Mouse (Mus musculus) WW6 (cell line): ENCODE measurements around the gene Gypa.

ENCODE experiments used
- DNase-seq: peaks from one replicate; pipeline ENCODE4 v3.0.0-alpha.2; 2013; ENCODE audit warnings: low read depth, low spot score

The Gypa gene

DNA sequence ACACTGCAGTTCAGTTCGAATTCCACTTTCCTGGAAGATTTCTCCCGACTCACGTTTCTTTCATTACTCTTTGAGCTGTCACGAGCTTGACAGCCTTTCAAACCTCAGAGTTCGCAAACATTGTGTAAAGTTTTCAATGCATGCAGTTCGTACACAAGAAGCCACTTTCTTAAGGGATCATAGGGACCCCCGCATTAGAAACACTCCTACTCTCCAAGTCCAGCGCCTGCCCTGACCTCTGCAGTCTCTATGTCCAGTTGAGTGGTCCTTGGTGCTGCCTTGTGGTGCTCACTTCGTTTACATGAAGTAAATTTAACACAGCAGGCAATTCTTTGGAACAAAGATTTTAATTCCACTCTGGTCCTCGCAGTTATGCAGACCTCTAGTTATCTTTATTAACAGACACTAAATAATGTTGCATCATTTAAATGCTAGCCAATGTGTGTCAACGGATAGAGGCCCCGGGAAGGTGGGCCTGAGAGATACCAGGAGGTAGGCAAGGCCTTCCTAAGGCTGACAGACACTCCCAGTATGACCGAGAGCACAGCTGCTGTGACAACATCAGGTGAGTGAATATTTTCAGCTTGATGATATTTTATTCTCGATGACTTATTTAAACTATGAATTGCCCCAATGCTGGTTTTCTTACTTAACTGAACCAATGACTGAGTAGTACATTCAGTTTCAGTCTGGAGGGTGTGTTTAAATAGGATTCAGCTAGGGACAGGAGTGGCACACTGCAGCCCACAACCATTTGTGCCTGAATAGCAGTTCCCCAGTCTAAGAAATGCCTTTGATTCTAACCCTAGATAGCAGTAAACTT, at the start of gene Gypa:
Gene Gypa, plus strand, starts transcription at position 259 of the 823 bp plus-strand sequence.
- no peak for DNase-seq

DNA sequence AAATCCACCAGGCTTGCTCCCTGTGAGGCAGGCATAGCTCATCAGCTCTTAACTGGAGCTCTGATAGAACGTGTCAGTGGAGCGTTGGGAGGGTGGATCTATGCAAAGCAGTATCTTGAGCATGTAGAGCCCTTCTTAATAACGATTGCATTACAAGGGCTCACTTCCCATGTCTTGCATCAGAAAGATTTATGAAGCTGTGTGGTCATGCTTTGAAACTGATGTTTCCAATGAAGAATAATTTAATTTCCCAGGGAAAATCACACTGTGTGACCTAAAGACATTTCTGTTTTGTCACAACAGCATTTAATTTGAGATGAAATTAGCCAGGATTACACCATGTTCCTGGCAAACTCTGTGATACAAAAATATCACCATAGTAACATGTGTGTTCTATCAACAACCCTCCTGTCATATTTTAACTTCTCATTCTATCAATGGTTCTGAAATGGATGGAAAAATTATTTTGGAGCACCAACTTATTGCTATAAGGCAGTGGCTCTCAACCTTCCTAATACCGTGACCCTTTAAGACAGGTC, 49.0 kb upstream of the Gypa start:
- no peak for DNase-seq

DNA sequence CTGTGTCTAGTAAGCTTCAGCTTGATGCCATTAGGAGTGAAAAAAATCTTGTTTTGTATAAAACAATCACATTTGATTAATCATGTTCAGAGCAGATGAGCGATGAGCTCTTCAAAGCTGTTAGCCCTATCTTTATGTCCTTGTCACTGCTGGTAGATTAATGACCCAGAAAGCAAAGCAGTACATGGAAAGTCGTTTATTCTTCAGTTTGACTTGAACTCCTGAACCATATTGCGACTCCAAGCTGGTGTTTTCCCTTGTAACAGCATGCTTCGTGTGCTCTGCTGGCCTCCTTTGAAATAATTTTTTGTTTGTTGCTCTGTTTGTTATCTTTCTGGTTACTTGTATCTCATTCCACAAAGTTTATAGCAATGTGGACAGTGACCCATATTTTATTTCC, 46.4 kb upstream of the Gypa start:
- DNase-seq = no peak

DNA sequence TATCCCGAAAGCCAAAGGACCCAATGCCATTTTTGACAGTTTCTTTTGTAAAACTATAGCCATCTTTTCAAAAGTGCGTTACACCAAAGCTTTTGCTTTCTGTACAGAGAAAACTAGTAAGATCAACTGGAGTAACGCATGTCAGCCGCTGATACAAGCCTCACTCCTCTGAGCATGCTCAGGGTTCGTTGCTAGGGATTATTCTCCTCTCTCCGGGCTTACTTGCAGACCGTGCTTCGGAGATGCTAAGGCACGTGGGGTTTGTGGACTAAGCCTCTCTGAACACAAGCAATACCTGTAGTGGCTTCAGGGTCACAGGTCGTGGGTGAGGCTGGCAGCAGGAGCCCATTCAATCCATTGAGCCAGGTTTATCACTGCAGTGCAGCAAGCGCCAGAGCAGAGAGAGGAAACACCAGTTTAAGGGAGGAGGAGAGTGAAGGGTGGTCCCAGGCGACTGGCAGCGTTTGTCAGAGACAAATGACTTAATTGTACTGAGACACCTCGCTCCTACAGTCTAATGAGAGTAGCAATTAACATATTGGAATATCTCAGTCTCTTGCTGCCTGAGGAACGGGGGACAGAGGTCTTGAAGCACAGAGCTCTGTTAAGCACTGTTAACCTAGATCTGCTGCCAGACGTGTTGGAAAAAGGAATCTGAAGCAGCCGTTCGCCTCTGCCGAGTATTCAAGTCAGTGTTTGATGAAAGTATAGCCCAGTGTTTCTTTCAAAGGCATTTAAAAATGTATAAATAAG, 41.5 kb upstream of the Gypa start:
- DNase-seq = no peak

DNA sequence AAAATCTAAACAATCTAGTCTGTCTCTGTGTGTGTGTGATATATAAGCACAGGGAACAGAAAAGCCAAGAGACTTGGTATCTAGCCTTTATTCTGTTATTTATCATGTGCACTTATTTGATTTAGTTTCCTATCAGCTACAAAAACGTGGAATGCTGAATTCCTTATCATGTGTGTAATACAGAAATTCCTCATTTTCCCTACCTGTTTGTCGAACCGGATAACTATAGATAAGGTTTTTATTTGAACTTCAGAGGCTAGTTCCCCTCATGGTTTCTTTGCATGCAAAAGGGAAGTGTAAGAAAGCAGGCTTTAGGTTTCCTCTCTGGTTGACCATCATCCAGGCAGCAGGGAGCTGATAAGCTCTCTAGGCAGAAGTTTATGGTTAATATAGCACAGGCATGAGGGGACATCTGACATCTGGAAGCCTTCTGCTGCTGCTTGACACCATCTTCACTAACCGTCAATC, 30.1 kb upstream of the Gypa start:
- no peak for DNase-seq

DNA sequence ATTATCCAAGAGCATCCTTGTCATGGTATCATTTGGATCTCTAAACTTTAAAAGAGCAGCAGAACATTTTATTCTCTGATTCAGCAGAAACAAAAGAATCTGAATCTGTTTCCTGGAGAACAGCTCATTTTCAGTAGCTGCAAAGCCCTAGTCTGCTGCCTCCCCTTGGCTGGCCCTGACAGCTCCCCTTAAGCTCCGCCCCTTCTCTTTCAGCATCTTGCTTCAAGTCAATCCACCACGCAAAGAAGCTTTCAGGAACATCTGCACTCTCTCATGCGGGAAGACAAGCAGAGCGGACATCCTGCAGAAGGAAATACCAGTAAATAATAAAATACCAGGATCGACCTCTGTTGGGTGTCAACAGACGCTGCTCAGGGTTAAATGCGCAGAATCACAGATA, 18.6 kb upstream of the Gypa start:
- DNase-seq = no peak

DNA sequence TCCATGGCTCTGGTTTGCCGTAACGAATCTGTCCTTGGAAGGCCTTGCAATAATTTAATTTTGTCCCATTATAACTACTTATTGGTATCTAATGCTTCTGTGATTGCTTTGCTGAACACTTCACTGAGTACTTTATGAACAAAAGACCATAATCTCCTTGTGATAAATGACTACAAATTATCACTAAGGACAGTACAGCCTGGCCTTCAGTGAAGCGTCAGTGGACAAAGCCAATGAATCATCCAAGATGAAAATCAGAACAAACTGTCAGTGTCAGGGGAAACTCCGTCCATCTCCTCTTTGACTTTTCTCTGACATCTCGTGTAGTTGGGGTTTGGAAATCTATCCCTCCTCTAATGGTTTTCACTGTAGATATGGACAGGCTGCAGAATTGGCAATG, 15.4 kb upstream of the Gypa start:
- DNase-seq = no peak

DNA sequence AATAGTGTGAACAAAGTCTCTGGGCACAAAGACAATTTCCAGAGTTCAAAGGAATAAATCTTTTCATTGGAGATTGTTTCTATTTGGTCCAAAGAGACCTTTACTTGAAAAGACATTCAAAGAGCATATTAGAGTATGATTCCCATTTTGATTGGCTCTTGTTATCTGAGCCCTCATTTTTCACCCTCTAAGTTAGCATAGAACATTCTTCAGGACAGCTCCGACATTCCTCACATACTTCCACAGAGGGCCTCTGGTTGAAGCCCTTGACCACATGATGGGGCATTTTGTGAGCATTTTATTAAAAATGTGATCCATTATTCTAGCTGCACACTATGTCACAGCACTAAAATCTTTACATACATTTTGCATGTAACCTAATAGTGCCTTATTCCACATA, 14.5 kb upstream of the Gypa start:
- DNase-seq = no peak

DNA sequence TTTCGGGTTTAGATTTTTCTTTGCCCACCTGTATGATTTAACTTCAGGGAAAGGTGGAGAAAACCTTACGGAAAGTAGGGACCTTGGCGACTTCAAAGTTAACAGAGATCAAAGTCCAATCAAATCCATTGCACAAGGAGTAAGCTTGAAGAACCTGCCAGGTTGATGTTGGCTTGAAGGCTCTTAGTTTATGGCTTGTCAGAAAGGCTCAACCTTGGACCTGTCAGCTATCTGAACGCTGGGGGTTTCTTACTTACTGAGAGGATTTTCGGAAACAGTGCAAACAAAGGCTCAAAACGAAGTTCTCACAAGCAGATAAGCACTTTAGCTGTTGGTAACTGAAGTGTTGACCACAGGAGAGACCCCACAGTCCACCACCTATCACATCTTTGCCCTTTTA, 11.4 kb upstream of the Gypa start:
- DNase-seq = no peak

DNA sequence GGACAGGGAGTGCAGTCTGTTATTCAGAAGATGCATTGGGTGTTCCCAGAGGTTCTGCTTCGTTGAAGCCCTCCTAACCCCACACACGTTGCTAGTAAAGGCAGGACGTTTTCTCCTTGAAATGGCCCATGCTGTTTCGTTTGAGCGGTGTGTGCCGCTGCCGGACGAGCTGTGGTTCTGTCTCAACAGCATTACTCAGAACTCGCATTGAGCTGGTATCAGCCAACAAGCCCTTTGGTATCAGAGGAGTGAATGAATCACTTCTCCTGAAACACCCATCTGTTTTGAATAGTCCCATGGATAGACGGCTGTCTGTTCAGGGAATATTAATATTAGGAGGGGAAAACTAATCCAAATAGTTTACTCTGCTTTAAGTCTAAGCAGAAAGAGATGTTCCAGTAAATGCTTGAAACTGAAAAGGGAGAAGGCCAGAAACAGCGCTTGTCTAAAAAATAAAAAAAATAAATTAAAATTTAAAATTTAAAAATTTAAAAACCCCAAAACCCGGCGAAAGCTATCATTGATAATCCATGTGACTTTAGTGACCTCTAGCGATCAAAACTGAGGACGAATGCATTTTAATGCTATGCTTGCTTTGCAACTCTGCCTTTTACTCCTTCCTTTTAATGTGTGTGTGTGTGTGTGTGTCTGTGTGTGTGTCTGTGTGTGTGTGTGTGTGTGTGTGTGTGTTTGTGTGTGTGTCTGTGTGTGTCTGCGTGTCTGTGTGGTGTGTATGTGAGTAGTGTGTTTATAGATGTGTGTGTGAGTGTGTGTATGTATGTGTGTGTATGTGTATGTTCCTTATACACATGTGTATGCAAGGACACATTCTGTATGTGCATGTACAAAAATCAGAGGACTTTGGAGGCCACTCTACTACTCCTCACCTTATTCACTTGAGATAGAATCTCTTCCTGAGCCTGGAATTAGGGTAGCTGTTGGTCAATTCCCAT, 10.5 kb upstream of the Gypa start:
- DNase-seq = no peak

DNA sequence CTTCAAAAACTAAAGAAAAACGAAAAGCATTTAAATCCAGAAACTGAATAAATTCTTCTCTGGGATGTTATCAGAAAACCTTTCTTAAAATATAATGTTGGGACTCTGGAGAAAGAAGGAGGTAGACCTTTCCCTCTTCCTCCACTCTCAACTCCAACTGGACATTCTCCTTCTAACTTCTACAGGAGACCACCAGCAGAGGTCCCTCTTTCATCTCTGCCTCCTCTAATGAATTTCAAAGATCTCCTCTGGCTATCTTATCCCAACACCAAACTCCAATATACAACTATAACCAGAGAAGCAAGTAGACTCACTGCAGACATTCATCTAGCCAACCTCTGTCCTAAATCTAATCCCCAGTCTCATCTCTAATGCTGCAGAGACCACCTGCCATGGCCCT, 2.0 kb upstream of the Gypa start:
- no peak for DNase-seq

DNA sequence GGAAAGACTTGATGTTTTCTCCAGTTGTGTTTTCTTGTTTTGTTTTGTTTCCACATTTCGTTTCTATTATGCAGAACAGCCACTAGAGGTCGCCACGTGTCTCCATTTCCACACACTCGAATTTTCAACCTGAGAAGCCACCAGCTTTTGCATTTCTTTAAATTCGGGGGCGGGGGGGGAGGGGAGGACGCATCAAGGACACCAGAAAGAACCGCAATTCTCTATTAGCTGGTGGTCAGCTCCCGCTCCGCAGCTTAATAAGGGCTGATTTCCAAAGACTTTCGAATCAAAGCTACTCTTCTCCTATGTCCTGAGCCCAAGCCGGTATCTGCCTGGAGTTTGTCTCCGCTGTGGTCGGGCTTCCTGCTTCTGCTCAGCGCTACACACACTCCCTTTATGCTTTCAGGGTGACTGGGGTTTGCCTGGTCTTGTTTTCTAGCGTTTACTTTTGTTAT, 567 bp upstream of the Gypa start:
- peak; percentile 56 for DNase-seq

DNA sequence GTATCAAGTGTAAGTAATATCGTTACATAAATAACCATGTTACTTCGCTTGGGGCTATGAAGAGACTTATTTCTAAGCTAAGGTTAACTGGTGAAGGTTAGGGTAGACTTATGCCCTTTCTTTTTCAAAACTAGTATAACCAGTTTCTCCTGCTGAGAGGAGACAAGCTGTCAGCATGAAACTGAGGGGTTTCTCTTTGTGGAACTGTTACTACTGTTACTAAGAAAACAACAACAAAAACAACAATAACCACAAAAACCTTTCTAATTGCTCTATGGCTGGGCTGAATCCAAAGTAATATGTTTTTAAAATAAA, 722 bp downstream of the Gypa start:
- DNase-seq = no peak

DNA sequence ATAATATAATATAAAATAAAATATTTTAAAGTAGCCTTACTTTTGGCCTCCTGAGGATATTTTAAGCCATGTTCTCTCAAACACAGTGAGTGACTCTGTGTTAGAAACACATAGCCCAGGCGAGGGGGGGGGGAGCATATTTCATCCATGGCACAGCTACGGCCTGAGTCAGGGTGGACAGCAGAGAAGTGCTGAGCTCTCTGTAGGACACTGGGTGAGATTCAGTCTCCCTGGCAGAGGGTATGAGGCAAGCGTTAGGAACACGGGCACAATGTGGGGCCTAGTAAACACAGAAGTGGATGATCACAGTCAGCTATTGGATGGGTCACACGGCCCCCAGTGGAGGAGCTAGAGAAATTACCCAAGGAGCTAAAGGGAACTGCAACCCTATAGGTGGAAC, 1.2 kb downstream of the Gypa start:
- DNase-seq = no peak

DNA sequence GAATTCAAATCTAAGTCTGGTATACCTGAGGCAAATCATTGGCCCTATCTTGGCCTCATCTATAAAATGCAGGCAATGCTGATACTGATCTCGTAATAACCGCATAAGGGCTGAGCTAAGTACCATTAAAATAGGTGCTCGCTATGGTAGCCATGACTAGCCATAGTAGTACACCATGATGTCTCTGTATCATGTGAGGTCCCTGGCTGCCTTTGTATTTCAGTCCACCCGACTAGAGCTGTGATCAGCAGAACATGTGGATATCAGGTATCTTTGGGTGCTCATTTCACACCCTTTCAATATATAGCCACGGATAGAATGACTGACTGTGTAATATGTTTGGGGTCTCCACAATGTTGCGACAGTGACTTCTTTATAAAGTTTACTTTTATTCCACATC, 1.9 kb downstream of the Gypa start:
- no peak for DNase-seq

DNA sequence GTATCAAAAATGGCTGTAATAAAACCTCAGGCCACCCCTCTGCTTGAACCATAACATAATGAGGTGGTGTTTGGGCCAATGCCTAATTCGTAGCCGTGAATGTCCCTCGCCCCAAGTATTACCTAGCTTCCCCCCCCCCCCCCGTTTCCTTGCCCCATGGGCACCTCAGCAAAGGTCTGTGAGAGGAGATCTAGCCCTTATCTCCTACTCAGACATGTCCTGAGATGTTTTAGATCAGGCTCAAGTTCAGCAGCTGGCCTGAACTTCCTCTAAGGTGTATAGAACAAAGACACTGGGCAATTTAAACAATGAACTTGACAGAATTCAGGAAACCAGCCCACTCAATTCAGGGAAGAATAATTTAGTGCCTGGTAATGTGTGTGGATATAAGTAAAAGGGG, 3.7 kb downstream of the Gypa start:
- no peak for DNase-seq

DNA sequence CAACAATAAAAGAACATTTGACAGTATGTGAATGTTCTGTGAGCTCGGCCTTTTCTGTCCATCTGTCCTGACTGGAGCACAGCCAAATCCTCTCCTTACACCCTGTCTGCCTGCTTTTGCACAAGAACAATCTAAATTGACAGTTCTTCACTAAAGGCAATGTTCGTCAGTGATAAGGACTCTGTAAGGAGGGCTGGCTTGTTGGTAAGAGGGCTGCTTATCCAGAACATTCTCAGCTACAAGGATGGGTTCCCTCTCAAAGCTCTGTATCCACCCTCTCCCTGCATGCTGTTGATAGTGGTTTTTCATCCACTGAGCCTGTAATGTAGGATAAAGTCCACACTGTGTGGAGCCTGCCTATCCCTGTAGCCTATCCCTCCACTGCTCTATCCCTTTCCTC, 6.7 kb downstream of the Gypa start:
- no peak for DNase-seq

DNA sequence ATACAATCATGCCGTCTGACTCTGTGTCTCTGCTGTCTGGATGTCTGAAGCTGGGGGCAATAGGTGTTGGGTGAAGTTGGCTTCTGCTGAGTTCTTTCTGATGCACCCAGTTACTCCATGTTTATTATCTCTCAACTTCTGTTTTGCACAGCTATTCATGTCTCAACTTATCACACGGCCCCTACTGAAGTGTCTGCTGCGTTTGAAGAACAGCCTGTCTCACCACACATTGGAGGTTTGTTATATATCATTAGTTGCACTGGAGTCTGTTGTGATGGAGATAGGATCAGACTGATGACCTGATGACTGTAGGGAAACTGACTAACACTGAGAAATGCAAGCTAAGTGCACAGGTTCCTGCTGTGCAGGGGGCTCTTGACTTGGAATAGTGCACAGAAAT, 7.2 kb downstream of the Gypa start:
- DNase-seq = no peak

DNA sequence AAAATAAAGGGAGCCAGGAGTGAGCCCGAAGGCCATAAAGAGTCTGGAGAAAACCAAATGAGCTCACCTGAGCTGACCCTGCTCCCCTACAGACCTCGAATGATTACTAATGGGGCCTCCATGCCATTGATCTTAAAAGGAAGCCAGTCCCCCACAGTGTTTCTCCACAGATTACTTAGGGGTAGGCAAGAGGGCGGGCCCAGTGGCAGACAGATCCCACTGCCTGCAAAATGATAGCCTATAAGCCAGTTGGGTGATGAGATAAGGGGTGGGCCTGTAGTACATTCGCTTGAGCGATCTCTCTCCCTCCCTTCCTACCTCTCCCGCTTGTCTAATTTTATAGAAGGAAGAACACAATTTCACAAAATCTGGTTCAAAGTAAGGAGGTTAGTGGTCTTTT, 7.7 kb downstream of the Gypa start:
- no peak for DNase-seq

DNA sequence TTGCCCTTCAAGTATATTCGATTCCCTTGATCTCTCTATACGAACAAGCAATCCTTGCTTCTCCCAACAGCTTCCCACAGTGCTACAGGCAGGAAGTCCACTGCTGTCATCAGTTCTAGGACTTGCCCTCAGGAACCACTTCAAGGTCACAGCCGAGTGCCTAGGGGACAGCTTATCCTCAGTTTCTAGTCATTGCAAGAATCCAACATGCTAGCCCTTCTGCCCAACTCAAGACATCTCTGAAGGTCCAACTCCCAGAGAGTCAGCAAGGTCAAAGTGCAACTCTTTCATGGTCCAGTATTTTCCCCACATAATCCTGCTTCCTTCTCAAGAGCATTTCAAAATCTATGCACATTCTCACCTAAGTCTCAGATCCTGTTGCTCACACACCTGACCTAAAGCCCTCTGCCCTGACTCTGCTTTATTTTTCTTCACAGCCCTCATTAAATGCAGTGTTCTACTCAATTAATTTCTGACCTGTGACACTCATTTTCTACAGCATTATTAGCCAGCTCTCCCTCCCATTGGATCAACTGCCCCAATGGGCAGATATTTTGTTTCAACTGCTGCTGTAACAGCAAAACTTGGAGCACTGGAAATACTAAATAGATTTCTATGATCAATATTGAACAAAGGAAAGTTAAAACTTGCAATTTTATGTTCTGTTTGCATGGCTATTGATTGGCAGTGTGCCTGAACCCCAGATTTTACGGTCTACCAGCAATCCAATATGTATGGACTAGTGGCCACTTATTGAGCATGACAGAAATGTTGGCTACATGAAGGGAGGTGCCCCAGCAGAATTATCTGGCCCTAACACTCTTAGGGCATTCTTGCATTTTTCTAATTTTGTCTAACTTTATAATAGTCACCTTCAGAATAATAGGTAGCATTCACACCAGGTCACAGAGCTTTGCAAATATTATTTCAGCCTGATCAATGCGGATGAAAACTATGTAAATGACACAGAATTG, 33.1 kb downstream of the Gypa start:
- DNase-seq = no peak

DNA sequence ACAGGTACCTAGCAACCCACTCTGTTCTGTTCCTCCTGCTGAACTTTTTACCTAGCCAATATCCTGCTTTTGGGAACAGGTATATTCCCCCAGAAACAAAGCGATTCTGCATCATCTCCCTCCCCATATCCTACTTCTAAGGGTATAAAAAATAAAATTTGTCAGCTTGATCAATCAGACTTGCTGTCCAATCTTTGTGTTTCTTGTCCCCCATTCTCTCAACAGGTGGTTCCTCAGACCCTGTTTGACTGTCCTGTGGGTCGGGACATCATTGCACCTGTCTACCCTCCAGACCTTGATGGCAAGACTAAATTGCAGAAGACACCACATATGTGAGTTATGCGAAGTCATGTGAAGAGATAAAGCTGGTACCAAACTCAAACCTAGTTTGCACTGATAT, 48.3 kb downstream of the Gypa start:
- no peak for DNase-seq
